Mouse (Mus musculus): ENCODE data around the gene Fam102b.

GRCm38 (mm10) chr3:109062391-109062790, 35.0 kb upstream of the Fam102b start:
- TF ChIP-seq E2F4 (IDR thresholded peaks at IDR 0.05; ENCODE audit: insufficient read depth) (no peak), REST (IDR thresholded peaks at IDR 0.05; ENCODE audit: insufficient read depth, insufficient read length) (no peak), TCF12 (IDR thresholded peaks at IDR 0.05; ENCODE audit: insufficient read depth, poor library complexity, severe bottlenecking) (no peak), POLR2AphosphoS2 (IDR thresholded peaks at IDR 0.05; ENCODE audit: insufficient read length, low read depth) (no peak), POLR2A (IDR thresholded peaks at IDR 0.05; ENCODE audit: insufficient read length, low read depth) (no peak)

Data from myocyte (in vitro differentiated cells).